Mouse (Mus musculus) megakaryocyte, adult 5-6 weeks (primary cell): ENCODE results near the gene Olfr945. TPM values are rescaled to one million over a fixed set of nuclear protein-coding genes. Genes with fewer than 3 reads are reported as not detected.

ENCODE experiments used
- ATAC-seq: 2 replicates; pipeline ENCODE4 v1.8.0; 2016; ENCODE audit warnings: mild to moderate bottlenecking, inconsistent platforms; ENCODE audit not compliant: poor library complexity, severe bottlenecking
- total RNA-seq, 2 experiments: library from RNA; stranded (forward) in 1 of 2; stranded (reverse) in 1 of 2; fragments of 153-499, 151-499 nt in 1 of 2; fragments of 221-1000, 200-1000 nt in 1 of 2; gene quantifications; 2 replicates each; pipeline versions ENCODE4 v1.2.3 to v1.2.4; 2015 to 2017

The Olfr945 gene
- total RNA-seq (2015) = not detected in 2 replicates
- total RNA-seq (2017) = not detected in 2 replicates

- no peak for ATAC-seq
These were observed at the start of gene Olfr945 for GRCm38 (mm10) chr9:39276718-39277117. Olfr945 (minus strand) TSS chr9:39276818.

- ATAC-seq = no peak
These were observed 49.3 kb upstream of the Olfr945 start, which contains the start of gene Olfr948 for GRCm38 (mm10) chr9:39325945-39326344. Olfr948 (minus strand) TSS chr9:39326045.

- ATAC-seq = no peak
These were observed 10.5 kb upstream of the Olfr945 start for GRCm38 (mm10) chr9:39287136-39287535.

- no peak for ATAC-seq
These were observed 26.7 kb downstream of the Olfr945 start, which contains the start of gene Olfr1537 for GRCm38 (mm10) chr9:39249894-39250293. Olfr1537 (minus strand) TSS chr9:39249994.

Other genes starting within 250 kb of the Olfr945 start
- gene Olfr937, start 211.9 kb downstream of the Olfr945 start, total RNA-seq (2015) = not detected in 2 replicates
- gene Olfr937, start 211.9 kb downstream of the Olfr945 start, total RNA-seq (2017) = not detected in 2 replicates
- not detected in 2 replicates for gene Olfr938, start 197.9 kb downstream of the Olfr945 start, total RNA-seq (2015)
- gene Olfr938, start 197.9 kb downstream of the Olfr945 start, total RNA-seq (2017) = not detected in 2 replicates
- not detected in 2 replicates for gene Olfr27, start 148.7 kb downstream of the Olfr945 start, total RNA-seq (2015)
- gene Olfr27, start 148.7 kb downstream of the Olfr945 start, total RNA-seq (2017) = not detected in 2 replicates
- gene Olfr943, start 110.5 kb downstream of the Olfr945 start, total RNA-seq (2015) = not detected in 2 replicates
- not detected in 2 replicates for gene Olfr943, start 110.5 kb downstream of the Olfr945 start, total RNA-seq (2017)
- gene Olfr944, start 74.9 kb downstream of the Olfr945 start, total RNA-seq (2015) = not detected in 2 replicates
- not detected in 2 replicates for gene Olfr944, start 74.9 kb downstream of the Olfr945 start, total RNA-seq (2017)
- not detected in 2 replicates for gene Olfr1537, start 26.8 kb downstream of the Olfr945 start, total RNA-seq (2015)
- gene Olfr1537, start 26.8 kb downstream of the Olfr945 start, total RNA-seq (2017) = not detected in 2 replicates
- not detected in 2 replicates for gene Olfr948, start 49.2 kb upstream of the Olfr945 start, total RNA-seq (2015)
- gene Olfr948, start 49.2 kb upstream of the Olfr945 start, total RNA-seq (2017) = not detected in 2 replicates
- not detected in 2 replicates for gene Olfr951, start 110.6 kb upstream of the Olfr945 start, total RNA-seq (2015)
- not detected in 2 replicates for gene Olfr951, start 110.6 kb upstream of the Olfr945 start, total RNA-seq (2017)
- not detected in 2 replicates for gene Olfr952, start 150.3 kb upstream of the Olfr945 start, total RNA-seq (2015)
- gene Olfr952, start 150.3 kb upstream of the Olfr945 start, total RNA-seq (2017) = not detected in 2 replicates
- gene Olfr954, start 179.9 kb upstream of the Olfr945 start, total RNA-seq (2015) = not detected in 2 replicates
- not detected in 2 replicates for gene Olfr954, start 179.9 kb upstream of the Olfr945 start, total RNA-seq (2017)
- not detected in 2 replicates for gene Olfr955, start 195.1 kb upstream of the Olfr945 start, total RNA-seq (2015)
- not detected in 2 replicates for gene Olfr955, start 195.1 kb upstream of the Olfr945 start, total RNA-seq (2017)
- not detected in 2 replicates for gene Olfr44, start 217.2 kb upstream of the Olfr945 start, total RNA-seq (2015)
- gene Olfr44, start 217.2 kb upstream of the Olfr945 start, total RNA-seq (2017) = not detected in 2 replicates
- gene Olfr957, start 239.0 kb upstream of the Olfr945 start, total RNA-seq (2015) = not detected in 2 replicates
- gene Olfr957, start 239.0 kb upstream of the Olfr945 start, total RNA-seq (2017) = not detected in 2 replicates